Mouse (Mus musculus) liver, adult 2 months (tissue): ENCODE measurements around the gene Sstr3.

Source experiments
- CTCF ChIP-seq: fragments of 200-500 bp; IDR thresholded peaks from 2 replicates; pipeline ENCODE4 v1.5.1; 2011; ENCODE audit warnings: low read depth, low read length, control low read depth
- POLR2A ChIP-seq: fragments of 200-500 bp; IDR thresholded peaks from 2 replicates; pipeline ENCODE4 v1.6.1; 2011; ENCODE audit warnings: low read length, control low read depth; ENCODE audit not compliant: insufficient read depth; ENCODE audit errors: extremely low read depth

- TF ChIP-seq POLR2A (no peak), CTCF (no peak)
Measured at GRCm38 (mm10) chr15:78515759-78516158, 28.7 kb downstream of the Sstr3 start.
